Mouse (Mus musculus) small intestine, adult 2 months (tissue): ENCODE results near the gene Egfem1.

ENCODE experiments used
- CTCF ChIP-seq: fragments of 200-500 bp; IDR thresholded peaks from 2 replicates; pipeline ENCODE4 v1.5.1; 2012; ENCODE audit warnings: low read depth, mild to moderate bottlenecking, control low read depth, inconsistent platforms, low read length, moderate library complexity, mixed read lengths; ENCODE audit not compliant: insufficient replicate concordance, insufficient read length; ENCODE audit errors: extremely low read depth
- POLR2A ChIP-seq: fragments of 200-500 bp; IDR thresholded peaks from 2 replicates; pipeline ENCODE4 v1.6.1; 2012; ENCODE audit warnings: low read depth, mild to moderate bottlenecking, control low read depth, inconsistent platforms, low read length, moderate library complexity

DNA sequence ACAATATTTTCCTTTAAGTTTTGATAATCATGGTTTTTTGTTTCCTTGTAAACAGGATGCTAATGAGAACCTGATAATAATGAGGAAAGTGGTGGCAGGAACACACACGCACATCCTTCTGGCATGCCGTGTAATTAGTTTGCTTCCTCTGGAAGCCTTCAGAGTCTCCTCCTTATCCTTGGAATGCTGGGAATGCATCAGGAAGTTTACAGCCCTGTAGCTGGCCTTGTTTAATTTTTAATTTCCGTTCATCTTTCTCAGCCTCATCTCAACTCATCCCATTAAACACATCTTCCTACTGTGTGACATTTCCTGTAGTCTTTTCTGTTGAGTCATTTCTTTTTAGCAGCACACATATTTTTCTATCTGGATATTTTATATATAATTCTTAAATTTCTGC is 161.8 kb downstream of the Egfem1 start:
- no peak for TF ChIP-seq POLR2A
- no peak for TF ChIP-seq CTCF
